Mouse (Mus musculus) MEL (cell line): ENCODE measurements around the gene Serpina3m. TPM values are rescaled to one million over a fixed set of nuclear protein-coding genes. Genes with fewer than 3 reads are reported as not detected.
"Not testable (repeated sequence)": the region's sequence is repeated elsewhere in the genome, so short reads cannot be mapped to it uniquely, and the experiment has no call there.

Source experiments
- DNase-seq: peaks from one replicate; pipeline ENCODE4 v3.0.0; 2011; ENCODE audit warnings: low read depth, low spot score
- H3K27ac ChIP-seq: 2 replicates; pipeline ENCODE4 v1.5.1; 2012; ENCODE audit warnings: low read depth, mild to moderate bottlenecking, control low read depth, low read length, moderate library complexity; ENCODE audit not compliant: control insufficient read depth
- H3K27me3 ChIP-seq, 2 experiments: fragments of 150-350 bp in 1 of 2; sonication (generic) in 1 of 2; 2 replicates each; pipeline ENCODE4 v1.6.1; 2012; ENCODE audit warnings: low read length in 2 of 2, mild to moderate bottlenecking in 2 of 2, improper control_type of control experiment in 1 of 2, moderate library complexity in 1 of 2; ENCODE audit not compliant: insufficient read depth in 2 of 2, control insufficient read depth in 1 of 2
- H3K36me3 ChIP-seq, 2 experiments: 2 replicates each; pipeline ENCODE4 v1.6.1; 2012 to 2014; ENCODE audit warnings: low read length in 2 of 2, improper control_type of control experiment in 1 of 2, inconsistent platforms in 1 of 2, mild to moderate bottlenecking in 1 of 2; ENCODE audit not compliant: insufficient read depth in 2 of 2, control insufficient read depth in 1 of 2
- H3K4me1 ChIP-seq, 2 experiments: fragments of 150-350 bp in 1 of 2; sonication (generic) in 1 of 2; 2 replicates each; pipeline ENCODE4 v1.6.1; 2012; ENCODE audit warnings: low read length in 2 of 2, improper control_type of control experiment in 1 of 2, mild to moderate bottlenecking in 1 of 2; ENCODE audit not compliant: insufficient read depth in 2 of 2, control insufficient read depth in 1 of 2
- H3K4me3 ChIP-seq, 2 experiments: fragments of 150-350 bp in 1 of 2; sonication (generic) in 1 of 2; 2 replicates each; pipeline ENCODE4 v1.5.1; 2012; ENCODE audit warnings: low read depth in 2 of 2, low read length in 2 of 2, mild to moderate bottlenecking in 2 of 2, moderate library complexity in 2 of 2, control low read depth in 1 of 2, improper control_type of control experiment in 1 of 2; ENCODE audit not compliant: control insufficient read depth in 1 of 2, insufficient read depth in 1 of 2
- H3K79me2 ChIP-seq: 2 replicates; pipeline ENCODE4 v1.6.1; 2012; ENCODE audit warnings: mild to moderate bottlenecking, low read length, moderate library complexity; ENCODE audit not compliant: control insufficient read depth, poor library complexity, insufficient read depth
- H3K9ac ChIP-seq: 2 replicates; pipeline ENCODE4 v1.6.1; 2012; ENCODE audit warnings: low read depth, mild to moderate bottlenecking, control low read depth, low read length, moderate library complexity; ENCODE audit not compliant: control insufficient read depth, poor library complexity, severe bottlenecking
- H3K9me3 ChIP-seq: fragments of 150-350 bp; sonication (generic); replicated peaks from 2 replicates; pipeline ENCODE4 v1.6.1; 2012; ENCODE audit warnings: mild to moderate bottlenecking, low read length, improper control_type of control experiment, moderate library complexity; ENCODE audit not compliant: insufficient read depth
- CHD2 ChIP-seq: IDR thresholded peaks from 2 replicates; pipeline ENCODE4 v1.6.1; 2011; ENCODE audit warnings: low read length, improper control_type of control experiment
- GABPA ChIP-seq: IDR thresholded peaks from 2 replicates; pipeline ENCODE4 v1.6.1; 2012; ENCODE audit warnings: low read depth, mild to moderate bottlenecking, inconsistent platforms, low read length, improper control_type of control experiment, moderate library complexity
- GATA1 ChIP-seq: IDR thresholded peaks from 2 replicates; pipeline ENCODE4 v1.6.1; 2011; ENCODE audit warnings: low read depth, low read length, improper control_type of control experiment
- KAT2A ChIP-seq: conservative IDR thresholded peaks from 2 replicates; pipeline ENCODE4 v1.6.1; 2012; ENCODE audit warnings: low read depth, low read length, improper control_type of control experiment, inconsistent platforms
- MAFK ChIP-seq: IDR thresholded peaks from 2 replicates; pipeline ENCODE4 v1.6.1; 2011; ENCODE audit warnings: low read depth, mild to moderate bottlenecking, low read length, improper control_type of control experiment, borderline replicate concordance
- MAX ChIP-seq: IDR thresholded peaks from 2 replicates; pipeline ENCODE4 v1.6.1; 2011; ENCODE audit warnings: low read length, improper control_type of control experiment
- MEF2A ChIP-seq: IDR thresholded peaks from 2 replicates; pipeline ENCODE4 v1.6.1; 2014; ENCODE audit warnings: low read depth, mild to moderate bottlenecking, inconsistent platforms, low read length, improper control_type of control experiment; ENCODE audit not compliant: poor library complexity, insufficient replicate concordance, severe bottlenecking; ENCODE audit errors: extremely low read depth
- MYC ChIP-seq: IDR thresholded peaks from 2 replicates; pipeline ENCODE4 v1.6.1; 2011; ENCODE audit warnings: low read depth, mild to moderate bottlenecking, low read length, improper control_type of control experiment, moderate library complexity
- TBP ChIP-seq: IDR thresholded peaks from 2 replicates; pipeline ENCODE4 v1.8.0; 2011; ENCODE audit warnings: low read depth, low read length, improper control_type of control experiment
- USF2 ChIP-seq, 2 experiments: IDR thresholded peaks; 2 replicates each; pipeline ENCODE4 v1.6.1; 2011 to 2012; ENCODE audit warnings: improper control_type of control experiment in 2 of 2, low read length in 2 of 2, borderline replicate concordance in 1 of 2, inconsistent platforms in 1 of 2, low read depth in 1 of 2, mild to moderate bottlenecking in 1 of 2; ENCODE audit not compliant: insufficient read depth in 1 of 2
- ZC3H11A ChIP-seq: IDR thresholded peaks from 2 replicates; pipeline ENCODE4 v1.6.1; 2012; ENCODE audit warnings: low read depth, mild to moderate bottlenecking, inconsistent platforms, low read length, improper control_type of control experiment
- ZKSCAN1 ChIP-seq: IDR thresholded peaks from 2 replicates; pipeline ENCODE4 v1.6.1; 2012; ENCODE audit warnings: low read depth, mild to moderate bottlenecking, inconsistent platforms, low read length, improper control_type of control experiment, moderate library complexity
- ZMIZ1 ChIP-seq: IDR thresholded peaks from 2 replicates; pipeline ENCODE4 v1.6.1; 2012; ENCODE audit warnings: low read depth, mild to moderate bottlenecking, inconsistent platforms, low read length, improper control_type of control experiment, moderate library complexity
- polyA plus RNA-seq, 2 experiments: library from polyadenylated mRNA; stranded (reverse) in 1 of 2; unstranded in 1 of 2; fragments of >175 nt in 1 of 2; fragments of >200 nt in 1 of 2; gene quantifications; 2 replicates each; pipeline versions ENCODE4 v1.2.1 to v1.2.4; 2012; ENCODE audit warnings: low replicate concordance in 2 of 2, low read depth in 1 of 2; ENCODE audit not compliant: insufficient read length in 2 of 2, insufficient read depth in 1 of 2, missing spikeins in 1 of 2
- total RNA-seq: library from RNA; depleted of rRNA; stranded (reverse); fragments of 300-350 nt; gene quantifications from 2 replicates; pipeline ENCODE4 v1.2.3, GENCODE M21; 2012

The Serpina3m gene
- total and polyA plus RNA-seq, 3 experiments: not detected

DNA sequence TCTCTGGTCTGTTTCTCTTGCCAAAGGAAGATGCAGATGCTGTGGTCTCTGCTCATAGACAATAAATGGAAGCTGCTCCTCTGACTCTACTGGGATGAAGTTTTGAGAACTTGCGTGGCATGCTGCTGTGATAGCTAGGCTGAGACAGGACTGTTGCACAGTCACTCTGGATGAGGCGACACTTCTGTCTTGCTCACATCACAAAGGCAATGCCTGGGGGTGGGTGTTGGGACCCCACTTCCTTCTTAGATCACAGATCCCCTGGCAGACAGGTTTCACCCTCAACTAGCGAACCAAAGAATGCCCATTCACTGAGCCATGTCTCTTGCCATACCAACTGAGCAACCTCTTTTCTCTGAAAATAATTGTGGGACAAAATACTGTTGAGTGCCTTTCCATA, 419 bp downstream of the Serpina3m start:
- Histone ChIP-seq H3K79me2 (no peaks in the 10 kb centered on the region), H3K4me1 (no peaks in the 10 kb centered on the region), H3K27me3 (no peaks in the 10 kb centered on the region), H3K9ac (no peak overlapping the region), H3K36me3 (no peaks in the 10 kb centered on the region), H3K4me3 (no peak overlapping the region), H3K27ac (no peak overlapping the region), H3K9me3 (no peaks in the 10 kb centered on the region)
- no peak for DNase-seq
- TF ChIP-seq USF2 (IDR thresholded peaks at IDR 0.05; ENCODE audit: borderline replicate concordance in 1 of 2, insufficient read depth in 1 of 2, low read depth in 1 of 2, low read length in 2 of 2) (no peak), ZC3H11A (no peak), MAX (no peak), MAFK (no peak), GATA1 (no peak), ZMIZ1 (no peak), MEF2A (no peak)

GRCm38 (mm10) chr12:104342489-104342888, 4.2 kb downstream of the Serpina3m start:
- H3K27me3 ChIP-seq, H3K36me3 ChIP-seq, H3K9ac ChIP-seq, H3K4me1 ChIP-seq, DNase-seq, H3K9me3 ChIP-seq, H3K27ac ChIP-seq, H3K4me3 ChIP-seq, H3K79me2 ChIP-seq: not testable (repeated sequence)

DNA sequence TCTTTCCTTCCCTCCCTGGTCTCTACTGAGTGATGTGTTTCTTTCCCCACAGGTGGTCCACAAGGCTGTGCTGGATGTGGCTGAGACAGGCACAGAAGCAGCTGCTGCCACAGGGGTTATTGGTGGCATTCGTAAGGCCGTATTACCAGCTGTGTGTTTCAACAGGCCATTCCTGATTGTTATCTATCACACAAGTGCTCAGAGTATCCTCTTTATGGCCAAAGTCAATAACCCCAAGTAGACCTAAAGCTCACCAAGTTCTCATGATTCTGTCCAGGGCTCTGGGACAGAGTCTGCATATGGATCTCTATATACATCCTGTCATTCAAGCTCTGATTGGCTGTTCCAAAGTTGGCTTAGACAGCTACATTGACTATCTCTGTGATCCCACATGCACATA, 6.9 kb downstream of the Serpina3m start:
- no peaks in the 10 kb centered on the region for H3K4me1 ChIP-seq
- H3K27me3 ChIP-seq: no peaks in the 10 kb centered on the region
- no peak overlapping the region for H3K4me3 ChIP-seq
- no peak for DNase-seq
- H3K36me3 ChIP-seq: no peaks in the 10 kb centered on the region
- no peaks in the 10 kb centered on the region for H3K79me2 ChIP-seq
- no peaks in the 10 kb centered on the region for H3K9me3 ChIP-seq
- no peak for TF ChIP-seq GABPA
- TF ChIP-seq TBP: no peak
- no peak for TF ChIP-seq MYC
- TF ChIP-seq KAT2A: no peak
- TF ChIP-seq CHD2: no peak
- no peak for TF ChIP-seq ZKSCAN1
- no peak overlapping the region for H3K9ac ChIP-seq
- H3K27ac ChIP-seq: no peak overlapping the region
